Mouse (Mus musculus) megakaryocyte-erythroid progenitor cell, adult 5-6 weeks (primary cell): ENCODE measurements around the gene Wdr34. TPM values are rescaled to one million over a fixed set of nuclear protein-coding genes. Genes with fewer than 3 reads are reported as not detected.

Experiments used
- ATAC-seq: replicated peaks from 2 replicates; pipeline ENCODE4 v1.8.0; 2016; ENCODE audit warnings: mild to moderate bottlenecking, inconsistent platforms; ENCODE audit not compliant: severe bottlenecking, poor library complexity, low FRiP score, low TSS enrichment
- total RNA-seq, 2 experiments: library from RNA; stranded (forward) in 1 of 2; stranded (reverse) in 1 of 2; fragments of 200-1000, 215-1000 nt in 1 of 2; fragments of >200 nt in 1 of 2; fragmentation: Nextera tagmentation in 1 of 2; gene quantifications; 2 replicates each; pipeline ENCODE4 v1.2.3; 2014 to 2017

Gene Wdr34
- 18.8 and 31.6 TPM in 2 replicates for total RNA-seq (2014; fragmentation: Nextera tagmentation)
- total RNA-seq (2017): 8.5 and 14.7 TPM in 2 replicates

DNA sequence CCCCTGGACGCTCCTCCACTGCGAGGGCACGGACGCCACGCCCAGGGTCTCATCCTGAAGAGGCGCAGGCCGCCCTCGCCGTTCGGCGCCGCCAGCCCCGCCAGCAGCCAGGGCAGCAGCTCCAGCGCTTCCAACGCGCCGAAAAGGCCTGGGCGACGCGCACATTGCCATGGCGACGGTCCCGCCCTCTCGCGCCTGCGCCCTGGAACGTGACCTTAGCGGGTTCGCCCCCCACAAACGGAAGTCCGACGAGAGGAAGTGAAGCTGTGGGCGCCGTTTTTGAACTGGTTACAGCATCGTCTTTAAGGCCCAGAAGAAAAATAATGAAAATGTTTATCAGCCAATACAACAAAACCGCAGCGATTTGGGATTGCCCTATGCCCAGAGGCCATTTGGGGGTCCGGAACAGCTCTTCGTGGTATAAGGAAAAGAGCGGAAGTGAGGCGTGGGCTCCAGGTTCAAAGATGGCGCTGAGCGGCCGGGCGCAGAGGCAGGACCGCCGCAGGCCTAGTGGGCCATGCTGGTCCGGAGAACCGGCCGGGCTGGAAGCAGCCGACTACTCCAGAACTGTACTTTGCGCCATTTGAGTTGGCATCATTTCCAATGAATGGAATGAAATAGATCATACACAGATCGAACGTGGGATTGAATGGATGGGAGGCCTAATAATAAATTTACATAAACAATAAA is at the start of gene Wdr34:
Gene Wdr34, minus strand, starts transcription at position 183 of the 690 bp plus-strand sequence.
- peak; percentile 92 for ATAC-seq

GRCm38 (mm10) chr2:30095882-30096527 is 47.3 kb upstream of the Wdr34 start:
- ATAC-seq: peak; percentile 46

- no peak for ATAC-seq
Observed at GRCm38 (mm10) chr2:30094208-30094588, 45.5 kb upstream of the Wdr34 start.

GRCm38 (mm10) chr2:30093471-30094207 is 45.0 kb upstream of the Wdr34 start, which contains the start of gene Zdhhc12:
TSS of gene Zdhhc12 (minus strand) at chr2:30093648.
- peak; percentile 94 for ATAC-seq

GRCm38 (mm10) chr2:30092280-30092918 is 43.7 kb upstream of the Wdr34 start:
- ATAC-seq: no peak

DNA sequence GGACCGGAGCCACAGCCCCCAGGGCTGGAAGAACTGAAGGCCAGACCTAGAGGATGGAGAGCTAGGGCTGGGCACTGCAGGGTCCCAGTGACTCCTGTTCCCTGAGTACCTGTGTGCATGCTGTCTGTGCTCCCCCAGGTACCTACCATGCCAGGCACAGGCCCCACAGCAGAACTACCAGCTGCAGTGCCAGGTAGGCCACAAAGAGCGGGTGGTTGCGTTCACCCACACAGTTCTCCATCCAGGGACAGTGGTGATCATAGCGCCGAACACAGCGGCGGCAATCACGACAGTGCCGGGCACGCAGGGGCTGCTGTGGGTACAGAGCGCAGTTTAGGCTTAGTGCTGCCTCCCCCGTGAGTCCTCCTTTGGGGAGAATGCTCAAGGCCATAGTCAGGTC is 42.8 kb upstream of the Wdr34 start:
- ATAC-seq: no peak

DNA sequence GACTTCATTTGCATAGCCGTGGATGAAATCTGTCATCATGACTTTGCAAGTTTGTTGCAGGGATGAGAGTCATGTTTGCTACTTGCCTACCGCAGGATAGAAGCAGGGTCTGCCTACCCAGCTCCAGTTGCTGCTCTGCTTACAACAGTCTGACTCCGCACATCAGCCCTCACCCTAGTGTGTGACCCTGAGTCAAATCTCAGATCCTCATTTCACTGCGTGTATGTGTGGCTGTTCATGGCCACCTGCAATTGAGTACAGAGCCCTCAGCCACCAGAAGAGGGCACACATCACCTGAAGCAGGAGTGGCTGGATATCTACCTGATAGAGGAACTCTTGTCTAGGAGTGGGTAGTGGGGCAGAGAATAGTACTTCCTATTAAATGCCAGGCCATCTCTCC is 38.6 kb upstream of the Wdr34 start:
- no peak for ATAC-seq

- no peak for ATAC-seq
Observed at GRCm38 (mm10) chr2:30084632-30085031, 36.0 kb upstream of the Wdr34 start.

DNA sequence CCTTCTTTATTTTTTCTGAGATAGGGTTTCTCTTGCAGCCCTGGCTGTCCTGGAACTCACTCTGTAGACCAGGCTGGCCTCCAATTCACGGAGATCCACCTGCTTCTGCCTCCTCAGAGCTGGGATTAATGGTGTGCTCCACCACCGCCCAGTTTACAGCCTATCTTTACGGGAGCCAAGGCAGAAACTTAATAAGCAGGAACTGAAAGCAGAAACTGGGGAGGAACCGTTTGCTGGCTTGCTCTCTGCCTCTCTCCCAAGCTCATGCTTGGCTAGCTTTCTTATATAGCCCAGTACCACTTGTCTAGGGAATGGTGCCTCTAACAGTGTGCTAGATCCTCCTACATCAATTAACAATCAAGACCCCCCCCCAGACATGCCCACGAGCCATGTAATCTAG is 35.4 kb upstream of the Wdr34 start:
- no peak for ATAC-seq

DNA sequence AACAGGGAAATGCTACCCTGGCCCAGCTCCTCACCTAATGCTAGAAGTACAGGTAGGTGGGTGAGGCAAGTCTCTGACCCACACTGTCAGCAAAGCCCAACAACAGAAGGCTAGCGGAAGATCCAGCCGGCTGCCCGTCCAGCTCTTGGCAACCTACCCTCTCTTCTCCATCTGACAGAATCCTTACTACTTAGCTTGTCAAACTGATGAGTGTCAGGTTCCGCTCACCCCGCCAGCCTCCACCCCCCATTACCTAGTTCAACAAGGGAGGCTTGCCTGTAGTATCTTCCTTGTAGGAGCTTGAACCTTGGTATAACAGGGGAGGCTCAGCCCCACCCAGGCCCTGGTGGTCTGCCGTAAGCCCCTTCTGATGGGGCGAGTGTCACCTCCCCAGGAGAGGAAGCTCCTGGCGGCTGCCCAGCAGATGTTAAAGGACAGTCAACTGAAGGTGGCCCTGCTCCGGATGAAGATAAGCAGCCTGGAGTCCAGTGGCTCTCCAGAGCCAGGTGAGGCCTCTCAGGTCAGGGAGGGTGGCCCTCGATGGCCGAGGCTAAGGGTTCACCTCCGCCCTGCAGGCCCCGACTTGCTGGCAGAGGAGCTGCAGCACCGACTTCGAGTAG is 31.6 kb upstream of the Wdr34 start:
- no peak for ATAC-seq

- no peak for ATAC-seq
Observed at GRCm38 (mm10) chr2:30078760-30079159, 30.1 kb upstream of the Wdr34 start.

GRCm38 (mm10) chr2:30078349-30078712 is 29.6 kb upstream of the Wdr34 start:
- ATAC-seq: no peak

DNA sequence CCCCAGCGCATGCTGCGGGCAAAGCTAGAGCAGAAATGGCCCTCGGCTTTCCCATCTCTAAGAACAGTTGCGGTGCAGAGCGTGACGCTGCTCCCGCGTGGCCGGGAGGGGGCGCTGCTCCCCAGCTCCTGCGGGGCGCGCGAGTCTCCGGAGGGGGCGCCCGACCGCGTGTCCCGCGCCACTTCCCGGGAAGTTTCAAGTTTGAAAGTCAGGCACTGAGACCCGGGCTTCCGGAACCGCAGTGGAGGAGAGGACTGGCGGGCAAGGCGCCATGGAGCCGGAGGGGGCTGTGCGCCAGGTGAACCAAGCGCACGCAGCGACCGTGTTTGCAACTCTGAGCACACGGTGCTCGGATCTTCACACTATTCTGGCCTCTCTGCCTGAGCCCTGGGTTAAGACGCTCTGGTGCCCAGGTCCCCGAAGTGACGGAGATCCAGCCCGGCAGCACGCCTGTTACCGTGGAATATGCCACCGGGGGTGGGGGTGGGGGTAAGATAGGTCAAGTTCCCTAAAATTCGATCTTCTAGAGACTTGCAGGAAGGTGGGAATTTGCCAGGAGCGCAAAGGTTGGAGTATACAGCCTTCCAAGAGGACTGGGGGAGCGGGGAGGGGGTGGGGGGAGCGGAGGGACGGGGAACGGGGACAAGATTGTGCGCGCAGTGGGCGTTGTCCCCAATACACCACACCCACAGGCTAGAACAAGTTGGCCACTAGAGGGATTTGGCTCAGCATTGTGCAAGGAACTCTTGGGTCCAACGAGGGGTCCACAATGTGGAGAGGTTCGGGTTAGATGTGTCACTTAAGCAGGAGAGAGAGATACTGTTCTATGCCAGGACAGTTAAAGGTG is 29.0 kb upstream of the Wdr34 start, which contains the start of gene Pkn3:
Gene Pkn3, plus strand, starts transcription at position 183 of the 847 bp plus-strand sequence.
- peak; percentile 68 for ATAC-seq

GRCm38 (mm10) chr2:30076959-30077358 is 28.3 kb upstream of the Wdr34 start:
- no peak for ATAC-seq

DNA sequence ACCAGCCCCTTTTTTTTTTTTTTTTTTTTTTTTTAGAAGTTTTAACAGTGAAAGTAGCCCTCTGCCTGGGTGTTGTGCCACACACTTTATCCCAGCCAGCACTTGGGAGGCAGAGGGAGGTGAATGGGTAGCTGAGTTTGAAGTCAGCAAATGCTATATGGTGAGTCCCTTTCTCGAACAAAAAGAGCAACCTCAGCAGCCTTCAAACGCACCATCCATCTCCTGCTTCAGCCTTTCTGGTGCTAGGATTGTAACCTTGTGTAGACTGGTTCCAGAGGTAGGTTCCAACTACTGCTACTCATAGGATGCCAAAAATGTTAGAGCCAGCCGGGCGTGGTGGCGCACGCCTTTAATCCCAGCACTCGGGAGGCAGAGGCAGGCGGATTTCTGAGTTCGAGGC is 27.8 kb upstream of the Wdr34 start:
- no peak for ATAC-seq

DNA sequence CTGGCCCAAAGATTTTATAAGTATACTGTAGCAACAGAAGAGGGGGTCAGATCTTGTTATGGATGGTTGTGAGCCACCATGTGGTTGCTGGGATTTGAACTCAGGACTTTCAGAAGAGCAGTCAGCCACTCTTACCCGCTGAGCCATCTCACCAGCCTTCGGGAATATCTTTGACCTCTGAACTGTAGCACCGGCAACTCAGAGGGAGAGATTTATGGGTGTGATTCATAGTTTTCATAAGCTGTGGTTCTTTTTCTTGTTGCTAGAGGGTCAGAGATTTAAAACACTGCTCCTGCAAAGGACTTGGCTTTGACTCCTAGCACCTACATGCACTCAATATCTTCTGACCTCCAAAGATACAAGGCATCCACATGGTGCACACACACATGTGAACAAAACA is 26.9 kb upstream of the Wdr34 start:
- no peak for ATAC-seq

- ATAC-seq: no peak
Observed at GRCm38 (mm10) chr2:30073285-30073684, 24.6 kb upstream of the Wdr34 start.

DNA sequence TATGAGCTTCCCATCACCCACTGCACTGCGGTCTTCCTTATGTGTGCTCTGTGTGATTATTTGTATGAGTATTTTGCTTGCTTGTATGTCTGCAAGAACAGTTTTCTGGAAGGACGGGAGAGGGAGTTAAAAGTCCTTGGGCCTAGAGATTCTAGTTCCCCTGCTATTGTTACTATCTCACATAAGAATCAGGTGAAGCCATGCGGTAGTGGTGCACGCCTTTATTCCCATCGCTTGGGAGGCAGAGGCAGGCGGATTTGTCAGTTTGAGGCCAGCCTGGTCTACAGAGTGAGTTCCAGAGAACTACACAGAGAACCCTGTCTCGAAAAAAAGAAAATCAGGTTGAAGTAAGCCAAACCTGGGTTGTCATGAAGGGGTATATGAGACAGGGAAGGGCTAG is 24.2 kb upstream of the Wdr34 start:
- ATAC-seq: no peak

- no peak for ATAC-seq
Observed at GRCm38 (mm10) chr2:30067962-30068361, 19.3 kb upstream of the Wdr34 start.
